Mouse (Mus musculus): ENCODE data around the gene Mgll.
A peak's percentile ranks its signal among the peaks of the same experiment; 100 is the strongest.

Mgll gene

DNA sequence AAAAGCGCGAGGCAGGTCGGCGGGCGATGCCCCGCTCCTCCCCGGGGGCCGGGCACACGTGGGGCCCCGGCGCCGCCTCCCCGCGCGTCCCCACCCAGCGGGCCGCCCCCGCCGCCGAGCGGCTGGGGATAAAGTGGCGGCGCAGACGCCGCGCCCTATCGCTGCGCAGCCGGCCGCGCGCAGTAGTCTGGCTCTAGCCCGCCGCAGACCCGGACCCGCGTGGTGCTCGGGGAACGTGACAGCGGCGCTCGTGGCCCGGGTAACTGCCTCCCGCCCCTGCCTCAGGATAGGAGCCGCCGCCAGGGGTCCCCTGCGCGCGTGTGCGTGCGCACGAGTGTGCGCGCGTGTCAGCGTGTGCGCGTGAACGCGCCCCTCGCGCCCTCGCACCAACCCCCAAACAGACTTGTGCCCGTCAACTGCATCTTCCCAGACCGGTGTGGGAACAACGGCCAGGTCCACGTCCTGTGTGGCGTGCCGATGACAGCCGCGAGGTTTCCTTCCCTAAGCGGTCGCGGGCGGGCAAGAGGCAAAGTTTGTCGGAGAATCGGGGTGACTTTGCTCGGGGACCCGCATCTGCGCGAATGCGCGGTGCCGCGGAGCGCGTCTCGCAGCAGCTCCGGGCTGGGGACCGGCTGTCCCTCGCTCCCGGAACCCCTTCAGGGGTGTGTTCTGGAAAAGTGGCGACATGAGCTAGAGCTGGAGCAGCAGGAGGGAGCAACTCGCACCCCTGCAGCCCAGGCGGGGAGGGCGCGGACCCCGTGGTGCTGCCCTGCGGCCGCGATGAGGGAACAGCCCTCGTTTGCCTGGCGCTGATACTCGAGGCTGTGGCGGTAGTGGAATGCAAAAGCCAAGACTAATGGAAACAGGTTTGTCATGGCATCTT is at the start of gene Mgll:
Gene Mgll (plus strand): TSS at position 100 of the 883 bp plus-strand sequence.
- DNase-seq (ENCODE audit: low spot score in 2 of 2) = peak; percentile 77 to 84

DNA sequence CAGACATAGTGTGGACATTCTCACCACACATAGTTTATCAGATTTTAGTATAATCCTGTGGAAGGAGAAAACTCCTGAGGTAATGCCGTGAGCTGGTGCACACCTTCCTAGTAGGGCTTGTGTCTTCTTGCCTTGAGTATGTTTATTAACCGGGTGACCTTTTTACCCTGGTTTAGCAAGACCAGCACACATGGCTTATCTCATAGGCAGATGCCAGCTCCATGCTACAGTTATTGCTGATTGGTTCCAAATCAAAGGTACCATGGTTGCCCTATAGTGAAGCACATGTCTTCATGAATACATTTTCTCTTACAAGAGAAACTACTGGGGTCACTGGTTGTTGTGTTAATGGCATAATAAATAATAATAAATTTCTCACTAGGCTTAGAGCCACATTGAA is 48.4 kb upstream of the Mgll start:
- DNase-seq (ENCODE audit: low spot score in 2 of 2) = no peak

DNA sequence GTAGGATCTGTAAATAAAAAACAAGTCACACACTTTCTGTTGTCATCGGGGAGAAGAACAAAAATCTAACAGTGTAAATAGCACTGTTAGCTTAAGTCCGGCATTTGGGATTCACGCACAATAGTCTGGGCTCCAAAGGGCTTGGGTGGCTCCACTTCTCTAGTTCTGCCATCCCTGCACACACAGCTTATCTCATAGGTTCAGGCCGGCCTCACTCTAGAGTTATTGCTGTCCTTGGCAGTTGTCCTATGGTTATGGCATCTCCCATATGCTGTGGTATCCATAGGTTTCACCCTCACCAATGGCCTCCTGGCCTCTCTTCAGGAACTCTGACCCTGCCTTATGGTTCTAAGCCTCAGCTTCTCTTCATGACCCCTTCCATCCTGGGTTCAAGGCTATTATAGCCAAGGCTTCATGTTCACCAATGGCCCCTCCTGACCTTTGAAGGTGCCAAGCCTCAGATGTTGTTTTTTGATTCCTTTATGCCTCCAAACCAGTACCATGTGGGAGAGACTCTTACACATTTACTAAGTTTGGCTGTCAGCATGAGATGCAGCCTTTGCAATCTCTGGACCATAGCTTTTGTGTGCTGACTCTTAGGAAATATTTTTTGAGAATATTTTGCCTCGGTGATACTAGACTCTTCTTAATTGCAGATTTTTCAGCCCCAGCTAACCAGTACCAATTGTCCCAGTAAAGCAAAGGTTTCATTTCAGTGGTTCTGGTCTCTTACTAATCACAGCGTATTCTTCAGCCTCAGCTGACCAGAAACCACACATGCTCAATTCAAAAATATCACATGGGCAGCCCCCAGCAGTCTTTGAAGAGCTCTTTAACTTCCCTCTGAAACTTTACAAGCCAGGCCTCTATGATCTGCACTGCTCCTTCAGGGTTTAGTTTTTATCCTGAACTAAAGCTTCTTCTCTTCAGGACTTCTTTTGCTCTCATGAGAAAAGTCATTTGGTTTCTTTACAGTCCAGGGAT is 47.2 kb upstream of the Mgll start:
- DNase-seq (ENCODE audit: low spot score in 2 of 2) = no peak

DNA sequence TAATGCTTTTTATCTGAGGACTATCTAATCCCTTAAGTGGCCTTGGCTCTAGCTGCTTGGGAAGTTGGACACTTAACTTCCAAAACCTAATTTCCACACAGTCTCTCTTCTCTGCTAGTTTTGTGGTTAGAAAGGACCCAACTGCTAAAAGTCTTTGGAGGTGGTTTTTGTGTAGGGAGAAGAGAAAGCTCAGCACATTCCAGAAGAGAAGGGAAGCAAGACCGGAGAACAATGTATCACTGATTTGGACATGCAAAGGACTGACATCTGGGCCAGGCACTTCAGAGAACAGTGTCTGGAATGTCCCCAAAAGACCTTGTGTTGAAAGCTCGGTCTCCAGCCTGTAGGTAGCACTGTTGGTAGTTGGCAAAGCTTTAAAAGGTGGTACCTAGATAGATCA is 46.5 kb upstream of the Mgll start:
- DNase-seq (ENCODE audit: low spot score in 2 of 2) = no peak

DNA sequence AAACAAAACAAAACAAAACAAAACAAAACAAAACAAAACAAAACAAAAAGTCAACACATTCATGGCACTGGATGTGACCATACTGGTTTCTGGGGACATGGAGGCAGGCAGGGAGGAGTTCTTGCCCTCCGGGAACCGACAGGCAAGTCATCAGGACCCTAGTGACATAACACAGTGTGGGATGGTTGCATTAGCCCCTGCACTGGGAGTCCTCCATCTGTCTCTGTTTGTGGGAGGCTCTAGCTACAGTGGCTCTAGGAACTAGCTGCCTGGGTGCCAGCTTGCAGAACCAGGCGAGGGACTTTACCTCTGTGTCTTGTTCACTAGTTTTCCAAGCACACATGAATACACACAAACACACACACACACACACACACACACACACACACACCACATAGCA is 43.2 kb upstream of the Mgll start:
- DNase-seq (ENCODE audit: low spot score in 2 of 2) = no peak

DNA sequence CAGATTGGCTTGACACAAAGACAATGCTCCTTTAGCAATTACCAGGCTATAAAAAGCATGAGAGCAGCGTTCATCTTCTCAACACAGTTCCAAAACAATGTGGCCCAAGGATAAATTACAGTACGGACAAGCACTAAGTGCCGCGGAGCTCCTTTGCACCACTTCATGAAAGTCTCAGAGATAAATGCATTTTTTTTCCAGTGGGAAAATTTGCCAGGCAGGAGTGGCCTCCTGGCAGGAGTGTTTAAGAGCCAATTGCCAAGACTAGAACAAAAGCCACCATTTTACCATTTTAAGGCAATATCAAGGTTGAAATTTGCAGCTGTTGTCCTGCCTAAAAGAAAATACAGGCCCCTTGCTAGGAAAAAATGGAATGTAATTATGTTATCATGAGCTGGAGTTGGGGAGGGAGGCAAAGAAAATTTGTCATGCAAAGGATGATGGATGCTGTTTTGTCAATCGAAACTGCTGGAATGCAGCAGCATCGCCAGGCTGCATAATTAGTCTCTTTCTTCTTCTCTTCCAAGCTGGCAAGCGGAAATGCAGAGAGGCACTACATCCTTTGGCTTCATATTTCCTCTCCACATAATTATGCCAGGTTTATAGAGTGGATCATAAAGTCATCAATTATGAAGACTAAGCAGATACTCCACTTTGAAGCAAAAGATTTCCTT is 40.7 kb upstream of the Mgll start:
- no peak for DNase-seq (ENCODE audit: low spot score in 2 of 2)

DNA sequence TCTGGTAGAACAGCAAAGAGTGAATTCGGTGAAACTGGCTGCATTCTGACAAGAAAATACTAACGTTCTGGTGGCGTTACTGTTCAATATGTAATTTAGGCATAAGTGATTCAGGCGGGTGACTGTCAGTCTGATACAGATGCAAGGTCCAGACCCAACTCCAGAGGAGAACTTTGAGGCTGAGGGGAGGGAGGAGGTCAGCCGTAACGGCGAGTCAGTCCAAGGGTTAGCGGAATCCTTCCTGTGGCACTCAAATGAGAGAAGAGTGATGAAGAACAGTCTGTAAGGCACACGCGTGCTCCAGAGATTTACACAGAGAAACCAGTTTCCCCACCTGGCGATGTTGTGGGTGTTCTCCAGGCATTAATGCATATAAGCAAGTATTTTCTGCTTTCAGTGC is 36.0 kb upstream of the Mgll start:
- DNase-seq (ENCODE audit: low spot score in 2 of 2) = no peak

DNA sequence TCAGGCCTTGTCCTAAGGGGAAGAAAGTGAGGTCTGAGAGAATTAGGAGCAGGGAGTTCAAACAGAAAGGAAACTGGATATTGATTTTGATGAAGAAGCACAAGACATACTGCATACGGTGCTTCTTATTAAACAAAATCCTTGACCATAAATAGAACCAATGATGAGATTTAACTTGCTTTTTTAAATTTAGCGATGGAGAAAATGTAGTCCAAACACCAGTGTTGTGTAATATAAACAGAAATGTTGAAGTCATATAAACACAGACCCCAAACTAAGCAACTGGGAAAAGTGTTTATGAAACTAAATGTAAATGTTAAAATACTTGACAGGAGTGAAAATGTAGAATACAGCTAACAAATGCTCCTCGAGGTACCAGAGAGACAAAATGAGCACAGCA is 35.5 kb upstream of the Mgll start:
- no peak for DNase-seq (ENCODE audit: low spot score in 2 of 2)

DNA sequence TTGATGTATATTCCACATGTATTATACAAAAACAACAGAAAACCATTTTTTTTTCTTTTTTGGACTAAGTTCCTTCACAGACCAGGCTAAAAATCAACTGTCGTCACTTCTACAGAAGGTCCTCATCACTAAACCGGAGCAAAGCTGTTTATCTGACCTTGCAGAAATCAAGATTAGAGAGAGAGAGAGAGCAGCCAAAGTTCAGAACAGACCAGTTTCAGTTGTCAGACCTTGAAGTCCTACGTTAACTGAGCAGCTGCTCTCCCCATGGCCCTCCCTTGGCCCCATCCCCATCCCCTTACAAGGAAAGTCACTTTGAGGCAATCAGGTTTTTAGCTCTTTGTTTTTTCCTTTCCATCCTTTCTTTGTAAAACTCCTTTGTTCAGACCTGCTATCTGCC is 34.0 kb upstream of the Mgll start:
- no peak for DNase-seq (ENCODE audit: low spot score in 2 of 2)

DNA sequence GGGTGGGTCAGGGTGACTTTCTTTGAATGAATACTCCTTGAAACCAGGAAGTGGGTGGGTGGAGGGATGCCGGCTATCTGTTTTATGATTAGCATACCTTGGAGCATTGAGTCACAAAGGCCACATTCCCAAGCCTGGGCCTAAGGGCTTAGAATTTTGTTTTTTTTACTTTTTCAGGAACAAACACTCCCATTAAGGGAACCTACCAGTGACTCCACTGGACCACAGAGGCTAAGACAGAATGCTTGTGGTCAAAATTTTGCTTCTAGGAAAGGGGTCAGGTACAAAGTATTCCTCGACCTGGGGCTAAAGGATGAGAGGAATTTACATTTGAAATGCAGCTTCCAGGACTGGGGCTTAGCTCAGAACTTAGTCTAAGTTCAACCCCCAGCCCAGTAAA is 32.9 kb upstream of the Mgll start:
- no peak for DNase-seq (ENCODE audit: low spot score in 2 of 2)

DNA sequence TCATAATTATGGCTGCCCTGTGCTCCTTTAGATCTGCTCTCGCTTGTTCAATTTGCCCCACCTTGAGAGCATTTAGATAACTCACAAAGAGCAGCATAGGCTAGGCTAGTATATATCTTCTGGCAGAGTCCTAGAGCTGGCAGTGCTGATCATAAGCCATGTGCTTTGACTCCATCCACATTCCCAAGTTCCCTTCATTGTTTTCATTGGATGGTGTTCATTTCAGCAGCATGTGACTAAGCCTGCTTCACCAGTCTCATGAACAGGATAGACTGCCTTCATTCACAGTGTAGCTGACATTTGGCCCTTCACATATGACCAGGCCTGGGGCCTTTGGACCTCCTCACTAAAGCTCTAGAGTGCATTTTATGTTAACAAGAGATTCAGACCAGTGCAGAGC is 21.3 kb upstream of the Mgll start:
- DNase-seq (ENCODE audit: low spot score in 2 of 2) = no peak

DNA sequence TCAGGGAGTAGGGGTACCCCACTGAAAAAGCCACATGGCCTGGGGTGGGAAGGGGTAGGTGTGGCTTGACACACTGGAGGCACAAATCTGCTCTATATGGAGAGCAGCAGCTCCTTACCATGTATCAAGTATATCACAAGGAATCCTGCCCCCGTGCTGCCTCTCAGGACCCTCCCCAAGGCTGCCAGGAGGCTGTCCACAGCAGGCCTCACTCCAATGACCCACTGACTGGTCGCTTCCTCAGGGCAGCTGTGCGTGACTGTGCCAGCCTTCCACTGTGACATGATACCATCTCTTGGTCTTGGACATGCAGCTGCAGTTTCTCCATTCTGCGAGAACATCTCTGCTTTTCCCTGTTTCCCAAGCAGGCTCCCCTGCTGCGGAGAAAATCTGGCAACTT is 20.5 kb upstream of the Mgll start:
- DNase-seq (ENCODE audit: low spot score in 2 of 2) = no peak

DNA sequence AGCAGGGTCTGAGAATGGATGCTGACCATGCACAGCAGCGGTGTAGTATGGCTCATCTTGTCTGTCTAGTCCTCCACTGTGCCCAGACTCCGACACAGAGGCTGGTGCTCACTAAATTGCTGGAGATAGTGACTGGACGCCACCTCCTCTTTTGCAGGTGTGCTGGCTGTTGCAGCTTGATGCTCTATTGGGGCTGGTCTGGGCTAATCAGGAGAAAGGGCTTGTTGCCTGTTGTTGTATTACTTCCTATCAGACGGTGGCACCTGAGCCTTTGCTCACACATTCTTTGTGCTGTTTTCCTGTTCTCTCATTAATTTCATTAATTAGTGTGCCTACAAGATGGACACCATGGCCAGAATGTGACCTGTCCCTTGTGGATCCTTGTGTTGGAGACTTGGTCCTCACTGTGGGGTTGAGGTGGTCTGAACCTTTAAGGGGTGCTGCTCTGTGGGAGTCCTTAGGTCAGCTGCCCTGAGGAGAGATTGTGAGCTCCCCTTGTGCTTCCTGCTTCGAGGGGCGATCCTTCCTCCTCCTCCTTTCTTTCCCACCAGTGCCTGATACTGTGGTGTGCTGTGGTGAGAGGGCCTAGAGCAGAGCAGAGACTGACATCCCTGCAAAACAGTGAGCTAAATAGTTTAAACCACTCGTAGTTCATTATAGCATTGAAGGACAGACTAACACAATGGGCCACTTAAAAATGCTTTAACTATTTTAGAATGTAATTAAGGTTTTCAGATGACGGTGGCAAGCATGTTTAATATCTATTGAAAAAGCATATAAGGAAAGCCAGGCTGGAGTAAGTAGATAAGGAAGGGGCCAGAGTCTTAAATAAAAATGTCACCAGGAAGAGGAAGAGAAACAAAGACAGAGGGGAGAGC is 15.6 kb upstream of the Mgll start:
- no peak for DNase-seq (ENCODE audit: low spot score in 2 of 2)

DNA sequence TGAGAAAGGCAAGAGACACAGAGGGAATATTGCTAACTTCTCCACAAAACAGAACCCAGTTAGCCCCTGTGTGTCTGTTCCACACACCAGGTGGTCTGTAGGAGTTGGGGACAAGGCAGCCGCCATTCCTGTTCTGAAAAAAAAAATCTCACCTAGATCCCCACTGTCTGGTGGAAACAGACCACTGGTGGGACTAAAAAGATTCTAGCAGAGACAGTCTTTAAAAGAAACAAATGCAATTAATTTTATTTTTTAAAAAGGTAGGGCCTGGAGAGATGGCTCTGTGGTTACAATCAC is 15.0 kb upstream of the Mgll start:
- DNase-seq (ENCODE audit: low spot score in 2 of 2) = peak in 1 of 2 experiments; percentile 35

DNA sequence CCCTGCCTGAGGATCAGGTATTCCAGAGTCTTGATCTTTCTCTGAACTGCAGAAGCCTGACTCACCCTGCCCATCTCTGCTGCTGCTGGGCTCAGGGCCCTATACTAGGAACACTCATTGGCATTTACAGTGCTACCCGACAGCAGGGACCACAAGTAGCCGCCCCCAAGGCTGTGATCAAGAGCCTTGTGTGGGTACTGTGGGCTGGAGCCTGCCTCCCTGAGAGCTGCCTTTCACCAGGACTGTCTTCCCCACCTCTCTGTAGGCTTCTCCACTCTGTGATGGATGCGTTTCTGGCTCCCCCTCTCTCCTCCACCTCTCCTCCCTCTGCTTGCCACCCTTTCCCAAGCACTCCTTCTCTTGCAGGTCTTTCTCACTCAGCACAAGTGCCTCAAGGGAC is 12.9 kb upstream of the Mgll start:
- DNase-seq (ENCODE audit: low spot score in 2 of 2) = peak; percentile 41 to 44

DNA sequence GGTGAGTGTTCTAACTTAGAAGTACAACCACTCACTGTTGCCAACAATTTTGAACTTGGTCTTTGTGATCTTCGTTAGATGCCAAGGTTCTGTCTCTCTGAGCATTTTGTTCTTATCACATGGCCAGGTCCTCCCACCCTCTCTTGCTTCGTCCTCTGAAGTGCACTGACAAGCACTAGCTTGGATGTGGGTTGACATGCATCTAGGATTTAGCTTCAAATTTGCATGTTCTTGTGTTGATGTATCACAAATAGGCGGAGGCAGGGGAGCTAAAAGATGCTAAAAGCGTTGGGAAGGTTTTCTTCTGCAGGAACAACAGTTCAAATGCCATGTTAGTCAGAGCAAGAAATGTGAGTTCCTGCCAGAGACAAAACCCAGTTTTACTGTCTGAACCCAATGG is 12.1 kb upstream of the Mgll start:
- DNase-seq (ENCODE audit: low spot score in 2 of 2) = peak in 1 of 2 experiments; percentile 28

DNA sequence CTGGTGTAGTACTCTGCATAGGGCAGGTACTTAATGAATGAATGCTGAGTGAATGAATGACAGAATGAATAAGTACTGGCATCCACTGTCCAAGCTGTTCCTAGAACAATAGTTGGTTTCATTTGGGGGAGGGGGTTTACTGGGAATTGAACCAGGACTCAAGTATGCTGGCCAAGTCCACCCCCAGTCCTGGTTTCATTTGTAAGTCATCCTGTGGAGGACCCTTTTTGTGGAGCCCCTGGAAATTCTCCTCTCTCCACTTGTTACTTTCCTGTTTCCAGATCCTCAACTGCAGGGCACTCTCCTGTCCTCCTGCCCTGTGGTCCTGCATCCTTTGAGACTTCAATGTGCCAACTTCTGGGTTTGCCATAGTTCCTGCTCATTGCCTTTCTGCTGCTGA is 10.9 kb upstream of the Mgll start:
- DNase-seq (ENCODE audit: low spot score in 2 of 2) = no peak

DNA sequence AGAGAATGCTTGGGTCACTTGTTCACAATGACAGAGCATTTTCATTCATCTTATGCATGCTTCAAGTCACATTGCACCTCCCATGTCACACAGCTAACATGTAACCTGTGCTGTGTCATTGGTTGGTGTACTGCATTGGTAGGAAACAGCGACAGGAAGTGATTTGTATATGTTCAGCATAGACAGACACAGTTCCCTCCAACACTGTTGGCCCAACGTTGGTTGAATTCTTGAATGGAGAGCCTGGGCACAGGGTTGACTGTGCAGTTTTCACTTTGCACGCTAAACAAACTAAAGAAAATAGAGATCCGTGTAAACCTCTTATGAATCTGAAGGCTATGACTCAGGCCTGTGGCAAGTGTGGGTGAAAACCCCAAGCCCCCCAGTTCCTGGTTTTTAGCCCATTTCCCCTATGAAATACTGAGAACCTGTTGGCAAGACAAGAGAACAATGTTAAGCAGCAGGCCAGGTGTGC is 10.0 kb upstream of the Mgll start:
- DNase-seq (ENCODE audit: low spot score in 2 of 2) = no peak

DNA sequence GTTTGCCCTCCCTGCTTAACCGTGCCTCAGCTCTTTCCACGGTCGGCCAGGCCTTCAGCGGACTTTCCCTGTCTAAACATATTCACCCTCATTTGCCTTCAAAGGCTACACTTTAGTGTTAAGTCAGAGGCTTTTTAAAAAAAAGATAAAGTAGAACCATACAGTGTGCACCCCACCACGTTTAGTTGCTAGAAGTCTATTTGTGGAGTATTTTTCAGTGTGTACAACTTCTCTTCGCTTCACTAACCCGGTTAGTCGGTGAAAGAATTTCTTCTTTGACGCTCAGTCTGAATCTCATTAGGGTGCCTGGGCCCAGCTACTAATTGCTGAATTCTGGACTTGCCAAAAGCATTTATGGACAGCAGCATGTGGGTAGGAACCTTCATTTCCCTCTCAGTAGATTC is 8.8 kb upstream of the Mgll start:
- DNase-seq (ENCODE audit: low spot score in 2 of 2) = no peak

DNA sequence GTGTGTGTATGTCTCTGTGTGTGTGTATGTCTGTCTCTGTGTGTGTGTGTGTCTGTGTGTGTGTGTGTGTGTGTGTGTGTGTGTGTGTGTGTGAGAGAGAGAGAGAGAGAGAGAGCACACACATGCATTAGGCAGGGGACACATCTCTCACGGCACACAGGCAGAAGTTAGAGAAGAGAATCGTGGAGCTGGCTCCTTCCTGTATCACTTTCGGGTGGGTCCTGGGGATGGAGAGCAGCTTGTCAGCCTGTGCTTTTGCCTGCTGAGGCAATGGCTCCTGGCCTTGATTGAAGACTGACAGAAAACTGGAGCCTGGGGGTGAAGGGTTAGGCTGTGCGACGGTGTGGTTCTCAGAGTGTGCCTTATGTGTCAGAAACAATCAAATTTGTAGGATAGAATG is 8.2 kb upstream of the Mgll start:
- DNase-seq (ENCODE audit: low spot score in 2 of 2) = no peak

Measured in frontal cortex, postnatal 36 days (tissue).